Mouse (Mus musculus): ENCODE results near the gene Olfml2b.

- TF ChIP-seq FLI1 (IDR thresholded peaks at IDR 0.05; ENCODE audit: low read length) (no peak), GATA1 (IDR thresholded peaks at IDR 0.05; ENCODE audit: borderline replicate concordance, low read length) (no peak)
Measured at GRCm38 (mm10) chr1:170700496-170701027, 56.2 kb downstream of the Olfml2b start.
